Mouse (Mus musculus) erythroblast, embryonic 14.5 days (primary cell): ENCODE measurements around the gene Gprc5c.

ENCODE experiments used
- GATA1 ChIP-seq: IDR thresholded peaks from 2 replicates; pipeline ENCODE4 v1.6.1; 2012; ENCODE audit warnings: low read length, inconsistent platforms, mixed read lengths
- TAL1 ChIP-seq: IDR thresholded peaks from 3 replicates; pipeline ENCODE4 v1.6.1; 2012; ENCODE audit warnings: low read length, inconsistent platforms, mixed read lengths

- TF ChIP-seq TAL1 (no peak), GATA1 (no peak)
Observed at GRCm38 (mm10) chr11:114809371-114809770, 41.6 kb upstream of the Gprc5c start.
